Mouse (Mus musculus) spleen, postnatal 10 days (tissue): Measurements from ENCODE around the gene Man1a.

Experiments
- DNase-seq, 2 experiments: peaks; one replicate each; pipeline ENCODE4 v3.0.0; 2021 to 2022; ENCODE audit warnings: low spot score in 2 of 2

Gene Man1a

DNA sequence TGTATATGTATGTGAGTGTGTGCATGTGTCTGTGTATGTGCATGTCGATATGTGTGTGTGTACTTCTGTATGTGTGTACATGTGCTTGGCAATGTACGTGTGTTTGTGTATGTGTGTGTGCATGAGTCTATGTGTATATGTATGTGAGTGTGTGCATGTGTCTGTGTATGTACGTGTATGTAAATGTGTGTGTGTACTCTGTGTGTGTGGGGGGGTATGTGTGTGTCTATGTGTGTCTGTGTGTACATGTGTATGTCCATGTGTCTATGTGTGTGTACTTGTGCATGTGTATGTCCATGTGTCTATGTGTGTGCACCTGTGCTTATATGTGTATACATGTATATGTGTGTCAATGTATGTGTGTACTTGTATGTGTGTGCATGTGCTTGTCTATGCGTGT lies 15.2 kb downstream of the Man1a start:
- DNase-seq, result no peak

DNA sequence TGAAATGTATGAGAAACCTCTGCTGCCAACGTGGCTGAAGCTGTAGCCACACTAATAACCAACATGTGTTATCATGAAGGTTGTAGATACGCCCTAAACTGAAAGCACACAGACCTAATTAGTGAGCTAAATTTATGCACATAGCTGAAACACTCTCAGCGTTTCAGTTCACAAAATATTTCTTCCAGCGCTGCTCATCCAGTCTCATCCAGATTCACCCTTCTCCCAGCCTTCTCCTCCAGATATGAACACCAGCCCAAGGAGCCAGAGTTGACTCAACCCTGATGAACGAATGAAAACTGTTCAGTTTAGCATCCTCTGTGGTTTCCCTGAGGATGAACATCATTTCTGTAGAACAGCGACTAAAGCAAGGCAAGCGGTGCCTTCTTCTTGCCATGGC lies 15.8 kb downstream of the Man1a start:
- DNase-seq, result no peak

- DNase-seq, result no peak
Observed at GRCm38 (mm10) chr10:54059679-54060249, 16.6 kb downstream of the Man1a start.

- DNase-seq, result no peak
Observed at GRCm38 (mm10) chr10:54059092-54059496, 17.3 kb downstream of the Man1a start.

- DNase-seq, result no peak
Observed at GRCm38 (mm10) chr10:54058657-54059056, 17.8 kb downstream of the Man1a start.

GRCm38 (mm10) chr10:54054188-54054587 lies 22.2 kb downstream of the Man1a start:
- no peak for DNase-seq

DNA sequence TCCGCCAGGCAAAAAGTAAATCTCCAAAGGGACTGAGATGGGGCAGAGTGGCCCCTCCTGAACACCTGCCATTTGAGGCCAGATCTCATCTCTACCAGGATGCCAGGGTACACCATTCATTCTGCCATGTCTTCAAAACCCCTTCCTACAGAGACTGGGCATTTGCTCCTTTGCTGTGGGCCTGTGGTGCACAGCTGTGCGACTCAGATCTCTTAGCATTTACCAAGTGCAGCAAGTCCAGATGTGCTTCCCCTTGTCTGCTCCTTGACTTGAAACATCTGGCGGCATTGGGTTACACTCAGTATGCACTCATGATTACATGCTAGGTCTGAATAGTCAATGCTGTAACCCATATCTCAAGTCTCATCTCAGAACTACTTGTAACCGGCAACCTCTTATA lies 28.5 kb downstream of the Man1a start:
- no peak for DNase-seq

DNA sequence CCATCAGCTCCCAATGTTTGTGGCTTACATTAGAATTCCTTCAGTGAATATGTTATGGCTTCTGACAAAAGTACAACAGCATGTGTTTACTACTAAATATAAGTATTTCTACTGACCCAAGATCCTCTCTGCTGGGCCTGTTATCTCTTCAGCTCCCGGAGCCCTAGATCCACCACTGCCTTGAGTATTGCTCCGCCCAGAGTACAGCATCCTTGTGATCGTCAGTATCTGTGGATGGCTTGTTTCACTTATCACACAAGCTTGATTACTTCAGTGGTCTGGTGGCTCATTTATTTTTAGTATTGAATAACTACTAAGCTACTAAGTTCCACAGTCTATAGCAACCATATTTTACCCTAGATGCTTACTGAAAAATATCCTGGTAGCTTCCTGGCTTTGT lies 33.1 kb downstream of the Man1a start:
- no peak for DNase-seq

GRCm38 (mm10) chr10:54042212-54042840 lies 34.1 kb downstream of the Man1a start:
- peak in 1 of 2 experiments; percentile 62 for DNase-seq

DNA sequence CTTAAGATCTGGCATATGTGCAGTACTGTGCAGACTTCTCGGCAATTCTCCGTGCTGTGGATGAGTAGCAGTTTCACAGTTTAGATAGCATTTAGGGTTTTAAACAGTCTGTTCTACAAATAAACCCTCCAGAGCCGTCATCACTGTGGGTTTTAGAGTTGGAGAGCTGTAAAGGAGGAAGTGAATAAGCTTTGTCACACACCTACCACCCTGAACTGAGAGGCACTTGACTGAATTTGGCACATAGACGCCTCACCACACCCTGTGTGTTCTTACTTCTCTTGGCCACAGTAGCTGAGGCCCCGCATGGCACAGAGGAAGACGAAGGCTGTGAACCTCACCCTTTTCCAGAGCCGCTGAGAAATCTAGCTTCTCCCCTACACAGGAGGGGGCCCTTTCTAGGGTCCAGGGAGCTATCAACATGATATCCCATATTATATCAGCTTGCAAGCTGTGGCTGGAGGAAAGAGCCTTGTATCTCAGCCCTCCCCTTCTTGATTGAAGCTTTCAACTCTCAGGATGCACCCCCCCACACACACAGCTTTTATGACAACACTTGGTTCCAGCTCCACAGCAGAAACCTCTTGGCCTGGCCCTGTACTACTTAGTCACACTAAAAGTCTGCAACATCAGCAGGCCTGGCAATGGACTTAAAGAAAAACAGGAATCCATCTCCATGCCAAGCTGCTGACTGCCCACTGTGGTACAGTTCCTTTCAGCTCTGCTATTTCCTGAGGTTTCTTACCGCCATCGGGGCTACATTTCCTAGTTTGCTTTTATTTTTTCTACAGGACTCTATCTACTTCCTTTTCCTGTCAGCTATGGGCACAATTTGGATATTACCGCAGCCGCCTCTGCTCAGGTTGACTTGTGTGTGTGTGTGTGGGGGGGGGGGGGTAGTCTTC lies 35.9 kb downstream of the Man1a start:
- peak; percentile 65 to 67 for DNase-seq

GRCm38 (mm10) chr10:54039754-54040153 lies 36.7 kb downstream of the Man1a start:
- DNase-seq, result peak; percentile 29 to 39

GRCm38 (mm10) chr10:54038734-54039133 lies 37.7 kb downstream of the Man1a start:
- DNase-seq, result peak in 1 of 2 experiments; percentile 46

DNA sequence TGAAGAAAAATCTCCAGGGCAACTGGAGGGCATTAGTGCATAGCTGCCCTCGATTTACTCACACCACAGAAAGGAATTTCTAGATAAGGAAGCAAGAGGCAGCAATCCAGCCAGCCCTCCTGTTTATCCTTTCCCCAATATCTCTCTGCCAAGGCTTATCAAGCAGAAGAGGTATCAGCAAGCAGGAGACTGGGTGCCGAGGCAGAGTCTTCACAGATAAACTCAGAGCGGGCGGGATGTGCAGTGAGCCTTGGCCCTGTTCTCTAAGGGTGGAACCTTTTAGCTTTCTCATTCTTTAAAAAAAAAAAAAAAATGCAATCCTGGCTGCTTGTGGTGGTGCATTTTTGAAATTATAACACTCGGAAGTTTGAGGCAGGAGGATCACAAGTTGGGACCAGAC lies 38.2 kb downstream of the Man1a start:
- peak; percentile 28 to 51 for DNase-seq

GRCm38 (mm10) chr10:54037348-54038010 lies 38.9 kb downstream of the Man1a start:
- no peak for DNase-seq

DNA sequence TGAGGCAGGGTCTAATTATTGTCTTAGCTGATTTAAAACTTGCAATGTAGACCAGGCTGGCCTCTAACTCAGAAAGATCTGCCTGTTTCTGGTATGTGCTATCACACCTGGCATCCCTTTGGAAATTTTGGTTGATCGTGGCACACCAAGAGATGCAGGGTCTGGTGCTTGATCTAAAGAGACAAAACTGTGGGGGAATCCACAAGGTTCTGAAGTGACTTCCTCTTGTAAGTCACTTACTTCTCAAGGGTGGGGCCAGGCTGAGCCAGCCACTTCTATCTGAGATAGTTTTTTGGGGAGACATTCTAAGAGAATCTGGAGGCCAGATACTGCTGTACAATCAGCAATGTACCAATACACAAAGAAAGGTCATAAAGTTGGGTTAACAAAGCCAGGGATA lies 40.8 kb downstream of the Man1a start:
- no peak for DNase-seq

DNA sequence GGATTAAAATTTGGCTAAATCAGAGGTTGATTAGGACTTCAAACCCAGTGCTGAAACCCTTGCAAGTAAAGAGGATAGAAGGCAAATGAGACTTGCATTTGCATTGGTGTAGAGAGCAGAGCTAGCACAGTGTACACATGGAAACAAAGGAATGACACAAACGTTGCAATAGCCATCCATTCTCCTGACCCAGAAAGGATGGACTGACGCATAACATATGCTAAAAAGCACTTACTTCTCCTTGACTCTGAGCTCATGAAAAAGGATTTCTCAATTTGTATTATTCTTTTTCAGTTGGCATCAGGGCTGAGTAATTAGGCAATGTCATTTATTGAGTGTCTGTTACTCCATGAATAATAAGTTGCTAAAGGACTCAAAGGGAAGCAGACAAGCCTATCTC lies 41.6 kb downstream of the Man1a start:
- no peak for DNase-seq

GRCm38 (mm10) chr10:54032316-54033092 lies 43.9 kb downstream of the Man1a start:
- DNase-seq, result peak in 1 of 2 experiments; percentile 38

DNA sequence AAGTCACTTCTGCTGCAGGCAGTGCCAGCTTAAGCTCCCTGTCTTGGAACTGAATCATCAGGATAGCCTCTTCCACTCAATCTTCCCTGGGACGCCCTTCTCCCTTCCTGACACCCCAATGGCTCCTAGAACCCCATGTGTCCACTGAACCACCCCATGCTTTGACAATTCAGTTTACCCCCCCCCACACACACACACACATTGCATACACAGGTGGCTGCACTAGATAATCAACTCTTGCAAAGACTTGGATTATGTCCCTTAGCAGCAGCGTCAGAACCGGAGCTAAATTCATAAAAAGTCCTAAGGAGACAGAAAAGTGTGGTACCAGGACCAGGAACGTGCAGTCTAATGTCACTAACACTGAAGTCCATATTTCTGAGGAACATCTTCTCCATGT lies 47.5 kb downstream of the Man1a start:
- no peak for DNase-seq

- no peak for DNase-seq
Observed at GRCm38 (mm10) chr10:54026738-54027427, 49.5 kb downstream of the Man1a start.

- DNase-seq, result no peak
Observed at GRCm38 (mm10) chr10:54026101-54026500, 50.3 kb downstream of the Man1a start.
